Mouse (Mus musculus) brain, embryonic 14.5 days (tissue): ENCODE data around the gene Rnf25. TPM values are rescaled to one million over a fixed set of nuclear protein-coding genes. Genes with fewer than 3 reads are reported as not detected.

Source experiments
- DNase-seq: peaks from one replicate; pipeline ENCODE4 v3.0.0-alpha.2; 2011; ENCODE audit warnings: low read depth
- CTCF ChIP-seq: fragments of 200-500 bp; IDR thresholded peaks from 2 replicates; pipeline ENCODE4 v1.5.1; 2012; ENCODE audit warnings: inconsistent platforms, mild to moderate bottlenecking, moderate library complexity, borderline replicate concordance; ENCODE audit not compliant: insufficient read depth, insufficient read length; ENCODE audit errors: extremely low read depth
- POLR2A ChIP-seq: fragments of 200-500 bp; IDR thresholded peaks from 2 replicates; pipeline ENCODE4 v1.6.1; 2012; ENCODE audit warnings: mild to moderate bottlenecking, inconsistent platforms, borderline replicate concordance; ENCODE audit not compliant: poor library complexity, insufficient read depth, insufficient read length, severe bottlenecking; ENCODE audit errors: extremely low read depth
- polyA plus RNA-seq: library from polyadenylated mRNA; depleted of rRNA; stranded (reverse); fragments of >200 nt; gene quantifications from 2 replicates; pipeline ENCODE4 v1.2.3, GENCODE M21; 2012; rRNA removed

Rnf25 gene
- 115 and 142 TPM in 2 replicates for polyA plus RNA-seq

- DNase-seq = peak; percentile 97
Observed at GRCm38 (mm10) chr1:74601267-74601962, at the start of gene Rnf25, which contains the start of gene Stk36. Gene Rnf25 (minus strand): TSS chr1:74601397. Gene Stk36 (plus strand): TSS chr1:74601445.

GRCm38 (mm10) chr1:74643926-74644325, 42.7 kb upstream of the Rnf25 start:
- peak; percentile 50 for DNase-seq
- TF ChIP-seq CTCF (peak; percentile 45; the same call in 1 of the 2 replicates), POLR2A (no peak)

More at GRCm38 (mm10) chr1:74601267-74601962, at the start of gene Rnf25, which contains the start of gene Stk36:
- TF ChIP-seq POLR2A (peak; percentile 84; the same call in 1 of the 2 replicates), CTCF (no peak)

GRCm38 (mm10) chr1:74643524-74643923, 42.3 kb upstream of the Rnf25 start:
- DNase-seq = no peak
- no peak for TF ChIP-seq CTCF

- no peak for TF ChIP-seq POLR2A
- TF ChIP-seq CTCF = no peak
- no peak for DNase-seq
Observed at GRCm38 (mm10) chr1:74632734-74633133, 31.5 kb upstream of the Rnf25 start.

GRCm38 (mm10) chr1:74628001-74628400, 26.8 kb upstream of the Rnf25 start:
- DNase-seq = no peak
- no peak for TF ChIP-seq POLR2A
- no peak for TF ChIP-seq CTCF

- TF ChIP-seq CTCF = no peak
- TF ChIP-seq POLR2A = no peak
- no peak for DNase-seq
Observed at GRCm38 (mm10) chr1:74626076-74626475, 24.9 kb upstream of the Rnf25 start.

- TF ChIP-seq CTCF (no peak), POLR2A (no peak)
- DNase-seq = no peak
Observed at GRCm38 (mm10) chr1:74624183-74624582, 23.0 kb upstream of the Rnf25 start.

GRCm38 (mm10) chr1:74600501-74601266, 513 bp downstream of the Rnf25 start:
- DNase-seq = no peak
- TF ChIP-seq POLR2A (no peak), CTCF (no peak)

- TF ChIP-seq CTCF (no peak), POLR2A (no peak)
- DNase-seq = no peak
Observed at GRCm38 (mm10) chr1:74594434-74594833, 6.8 kb downstream of the Rnf25 start.

GRCm38 (mm10) chr1:74587773-74588445, 13.3 kb downstream of the Rnf25 start, which contains the start of the genes Zfp142 and Bcs1l:
Gene Zfp142 (minus strand): TSS chr1:74588246.
Gene Bcs1l (plus strand): TSS chr1:74588289.
- peak; percentile 100 for DNase-seq
- TF ChIP-seq POLR2A = peak; percentile 23; the same call in 1 of the 2 replicates
- TF ChIP-seq CTCF = 0 out of 2 replicates have a peak, but pooled peaks have one; percentile 0

GRCm38 (mm10) chr1:74587233-74587772, 13.9 kb downstream of the Rnf25 start:
- TF ChIP-seq CTCF (no peak), POLR2A (no peak)
- no peak for DNase-seq

- TF ChIP-seq CTCF = no peak
- no peak for TF ChIP-seq POLR2A
- DNase-seq = no peak
Observed at GRCm38 (mm10) chr1:74584616-74585398, 16.4 kb downstream of the Rnf25 start.

GRCm38 (mm10) chr1:74582621-74583020, 18.6 kb downstream of the Rnf25 start:
- TF ChIP-seq POLR2A (no peak), CTCF (no peak)
- no peak for DNase-seq
